Mouse (Mus musculus) heart, adult 9 months (tissue): ENCODE results near the gene Dpp3.
"Not testable (repeated sequence)": the region's sequence is repeated elsewhere in the genome, so short reads cannot be mapped to it uniquely, and the experiment has no call there.

ENCODE experiments used
- DNase-seq, 2 experiments: peaks; one replicate each; pipeline ENCODE4 v3.0.0; 2022; ENCODE audit warnings: low spot score in 2 of 2

Dpp3 gene

GRCm38 (mm10) chr19:4927904-4928531 is at the start of gene Dpp3:
Dpp3 (minus strand) TSS chr19:4928287.
- DNase-seq = peak; percentile 97 to 98

GRCm38 (mm10) chr19:4968236-4968635 is 40.1 kb upstream of the Dpp3 start:
- DNase-seq = no peak

DNA sequence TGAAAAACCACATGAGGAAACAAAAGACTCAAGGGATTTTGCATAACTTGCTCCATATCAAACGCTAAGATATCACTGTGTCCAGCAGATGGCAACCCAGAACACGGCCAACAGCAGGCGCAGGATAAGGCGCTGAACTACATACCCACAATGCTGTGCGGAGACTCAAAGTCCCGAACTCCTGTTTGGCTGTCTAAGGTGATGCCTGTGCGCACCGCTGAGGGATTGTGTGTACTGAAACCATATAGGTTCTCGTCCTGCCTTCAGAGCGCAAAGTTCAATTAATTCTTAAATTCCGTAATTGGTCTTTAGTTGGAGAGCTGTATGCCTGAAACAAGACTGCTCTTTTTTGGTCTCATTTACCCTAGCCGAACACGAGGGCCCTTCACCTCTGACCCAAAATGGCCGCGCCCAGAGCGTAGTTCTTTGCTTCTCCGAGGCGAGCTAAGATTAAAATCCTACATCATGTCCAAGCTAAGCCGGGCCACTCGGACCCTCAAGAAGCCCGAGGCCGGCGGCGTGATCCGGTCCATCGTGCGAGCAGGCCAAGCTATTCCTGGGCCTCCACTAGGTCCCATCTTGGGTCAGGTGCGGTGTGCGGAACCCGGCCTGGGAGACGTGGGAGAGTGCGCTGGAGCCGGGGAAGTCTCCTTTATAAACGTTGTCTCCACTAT is 34.0 kb upstream of the Dpp3 start, which contains the start of gene Mrpl11:
TSS of gene Mrpl11 (plus strand) at position 220 of the 674 bp plus-strand sequence.
- DNase-seq = peak; percentile 82 to 94

- not testable (repeated sequence) for DNase-seq
These were observed 20.6 kb upstream of the Dpp3 start for GRCm38 (mm10) chr19:4948641-4949040.

- no peak for DNase-seq
These were observed 17.5 kb upstream of the Dpp3 start for GRCm38 (mm10) chr19:4945540-4945939.

- peak in 1 of 2 experiments; percentile 24 for DNase-seq
These were observed 15.1 kb upstream of the Dpp3 start for GRCm38 (mm10) chr19:4943253-4943588.

DNA sequence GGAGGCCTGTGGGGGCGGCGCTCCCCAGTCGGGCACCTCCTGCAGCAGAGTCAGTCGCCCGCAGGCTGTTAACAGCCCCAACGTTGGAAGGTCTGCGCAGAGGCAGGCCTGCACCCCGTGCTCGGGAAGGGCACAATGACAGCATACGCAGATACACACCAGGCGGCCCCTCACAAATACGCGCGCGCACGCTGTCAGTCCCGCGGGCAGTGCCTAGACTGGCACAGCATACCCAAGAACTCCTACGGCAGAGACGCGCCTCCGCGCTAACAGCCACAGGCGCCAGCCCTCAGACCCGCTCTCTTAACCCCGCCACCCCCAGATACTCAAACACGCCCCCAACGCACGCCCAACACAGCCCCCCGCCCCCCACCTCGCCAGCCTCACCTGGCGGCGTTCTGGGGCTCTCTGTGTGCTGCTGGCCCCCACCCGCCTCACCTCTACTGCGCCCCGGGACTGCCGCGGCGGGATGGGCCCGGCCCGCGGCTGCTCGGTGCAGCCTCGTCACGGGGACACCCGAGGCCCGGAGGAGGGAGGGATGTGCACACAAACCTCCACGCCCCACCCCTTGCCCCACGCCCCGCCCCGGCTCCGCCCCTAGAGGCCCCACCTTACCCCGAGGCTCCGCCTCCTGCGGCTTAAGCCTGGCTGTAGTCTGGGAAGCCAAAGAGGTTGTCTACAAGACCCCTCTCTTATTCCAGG is 14.6 kb upstream of the Dpp3 start, which contains the start of gene Peli3:
TSS of gene Peli3 (minus strand) at position 577 of the 702 bp plus-strand sequence.
- peak; percentile 64 to 66 for DNase-seq

GRCm38 (mm10) chr19:4937444-4938310 is 9.6 kb upstream of the Dpp3 start:
- no peak for DNase-seq

DNA sequence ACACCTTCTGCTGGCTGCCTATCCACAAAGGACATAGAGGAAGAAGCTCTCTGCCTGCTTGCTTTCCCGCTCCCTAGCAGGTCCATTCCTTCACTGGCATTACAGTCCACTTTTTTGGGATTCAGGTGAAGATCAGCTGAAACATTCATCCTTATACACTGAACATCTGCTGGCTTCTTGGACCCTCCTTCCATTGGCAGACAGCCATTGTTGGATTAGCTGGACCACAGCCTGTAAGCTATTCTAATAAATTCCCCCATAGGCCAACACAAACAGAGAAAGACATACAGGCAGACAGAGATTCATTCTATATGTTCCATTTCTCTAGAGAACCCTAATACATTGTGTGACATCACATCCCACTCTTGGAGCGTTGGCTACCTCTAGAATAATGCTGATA is 8.8 kb upstream of the Dpp3 start:
- DNase-seq = no peak

DNA sequence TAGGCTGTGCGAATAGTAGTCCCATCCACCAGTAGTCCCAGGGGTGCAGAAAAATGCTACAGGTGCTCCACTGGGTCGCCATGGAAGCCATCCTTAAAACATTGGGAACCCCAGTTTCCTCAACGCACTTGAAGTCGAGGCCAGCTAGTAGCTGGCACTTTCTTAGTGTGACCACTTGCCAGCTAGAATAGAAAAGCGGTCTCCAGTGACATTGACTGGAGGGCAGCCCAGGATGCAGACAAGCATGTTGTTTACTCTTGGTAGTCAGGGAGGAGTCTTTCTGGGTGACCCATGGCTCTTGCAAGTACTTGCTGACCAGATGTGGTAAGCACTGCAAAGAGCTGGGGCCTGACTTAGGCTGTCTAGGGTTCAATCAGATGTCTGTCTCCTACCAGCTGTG is 694 bp upstream of the Dpp3 start:
- peak in 1 of 2 experiments; percentile 42 for DNase-seq

DNA sequence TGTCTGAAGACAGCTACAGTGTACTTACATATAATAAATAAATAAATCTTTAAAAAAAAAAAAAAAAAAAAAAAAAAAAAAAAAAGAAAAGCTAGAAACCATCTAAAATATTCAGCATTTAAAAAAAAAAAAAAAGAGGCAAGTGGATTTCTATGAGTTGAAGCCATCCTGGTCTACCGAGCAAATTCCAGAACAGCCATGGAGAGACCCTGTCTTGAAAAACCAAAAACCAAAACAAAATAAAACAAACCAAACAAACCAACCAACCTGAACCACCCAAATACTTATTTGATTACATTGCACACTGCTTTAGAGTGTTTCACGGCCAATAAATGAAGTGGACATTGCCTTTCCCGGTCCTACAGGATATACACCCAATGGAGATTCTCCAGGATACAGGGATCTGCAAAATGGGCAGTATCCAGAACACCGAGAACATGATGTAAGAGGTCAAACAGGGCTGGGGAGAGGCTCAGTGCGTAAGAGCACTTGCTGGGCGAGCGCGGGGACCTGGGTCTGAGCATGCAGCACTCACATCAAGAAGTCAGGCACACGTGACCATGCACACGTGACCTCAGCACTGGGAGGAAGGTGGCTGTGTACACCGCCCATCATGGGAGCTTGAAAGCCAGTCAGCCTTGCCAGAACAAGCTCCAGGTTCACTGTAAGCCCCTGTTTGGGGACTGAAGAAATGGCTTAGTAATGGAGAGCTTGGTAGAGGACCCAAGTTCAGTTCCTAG is 2.8 kb downstream of the Dpp3 start:
- no peak for DNase-seq

DNA sequence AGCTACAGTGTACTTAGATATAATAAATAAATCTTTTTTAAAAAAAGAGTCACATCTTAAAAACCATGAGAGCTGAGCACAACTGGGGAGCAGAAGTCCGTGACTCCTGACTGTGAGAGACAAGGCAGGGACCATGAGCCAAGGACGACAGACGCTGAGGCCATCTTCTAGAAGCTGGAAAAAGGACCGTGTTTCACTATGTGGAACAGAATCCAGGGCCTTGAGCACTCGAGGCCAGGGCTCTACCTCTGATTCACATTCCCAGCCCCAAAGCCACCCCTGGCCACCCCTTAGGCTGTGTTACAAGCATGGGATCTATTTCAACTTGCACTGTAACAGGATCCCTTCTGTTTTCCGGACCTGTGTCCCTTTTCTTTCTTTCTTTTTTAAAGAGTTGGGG is 8.4 kb downstream of the Dpp3 start:
- no peak for DNase-seq

- no peak for DNase-seq
These were observed 11.3 kb downstream of the Dpp3 start for GRCm38 (mm10) chr19:4916827-4917226.

- DNase-seq = no peak
These were observed 12.0 kb downstream of the Dpp3 start for GRCm38 (mm10) chr19:4915924-4916603.

- DNase-seq = no peak
These were observed 18.7 kb downstream of the Dpp3 start for GRCm38 (mm10) chr19:4909376-4909775.

DNA sequence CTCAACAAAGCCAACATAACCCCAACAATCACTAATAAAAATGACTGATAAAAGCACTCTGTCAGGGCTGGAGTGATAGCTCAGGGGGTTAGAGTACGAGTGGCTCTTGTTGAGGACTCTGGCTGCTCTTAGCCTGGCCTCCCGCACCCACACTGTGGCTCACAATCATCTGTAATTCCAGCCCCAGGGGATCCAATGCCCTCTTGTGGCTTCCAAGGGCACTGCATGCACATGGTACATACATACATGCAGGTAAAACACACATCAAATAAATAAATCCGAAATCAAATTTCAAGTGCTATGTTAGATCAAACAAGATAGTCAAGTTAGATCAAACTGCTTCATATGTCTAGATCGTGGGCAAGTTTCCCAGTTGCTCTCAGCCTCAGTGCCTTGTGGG is 20.0 kb downstream of the Dpp3 start:
- no peak for DNase-seq

DNA sequence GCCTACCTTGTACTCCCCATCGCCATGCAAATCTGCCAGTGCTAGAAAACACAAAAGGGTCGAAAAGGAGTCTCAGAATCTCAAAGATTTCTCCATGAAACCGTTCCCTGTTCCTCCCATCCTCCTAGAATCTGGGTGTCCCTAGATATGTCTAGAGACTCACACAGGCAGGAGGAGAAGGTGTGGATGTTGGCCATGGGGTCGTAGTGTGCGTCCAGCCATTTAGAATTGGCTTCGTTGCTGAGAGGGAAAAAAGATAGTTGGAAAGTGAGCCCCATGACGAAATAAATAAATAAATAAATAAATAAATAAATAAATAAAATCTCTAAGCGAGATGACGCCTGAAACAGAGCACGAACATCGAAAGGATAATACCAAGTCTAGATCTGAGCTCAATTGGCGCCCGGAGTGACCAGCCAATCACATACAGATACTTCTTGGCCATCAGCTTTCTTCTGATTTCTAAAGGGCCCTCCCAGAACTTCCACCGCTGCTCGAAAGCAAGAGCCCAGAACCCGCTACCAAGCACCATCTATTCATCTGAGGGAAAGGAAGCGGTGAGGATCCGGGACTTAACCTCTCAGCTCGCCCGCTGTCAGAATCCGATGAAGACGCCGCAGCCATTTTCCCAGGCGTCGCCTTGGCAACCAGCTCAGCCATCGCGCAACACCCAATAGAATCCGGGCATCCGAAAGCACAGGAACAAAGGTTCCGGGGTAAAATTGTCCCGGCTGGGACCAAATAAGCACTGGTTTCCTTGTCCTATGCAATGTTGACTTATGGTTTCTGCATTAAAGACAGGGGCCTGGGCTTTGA is 21.9 kb downstream of the Dpp3 start, which contains the start of gene Bbs1:
TSS of gene Bbs1 (minus strand) at position 650 of the 816 bp plus-strand sequence.
- DNase-seq = peak; percentile 65 to 67

GRCm38 (mm10) chr19:4899888-4900287 is 28.2 kb downstream of the Dpp3 start:
- no peak for DNase-seq

GRCm38 (mm10) chr19:4898972-4899371 is 29.1 kb downstream of the Dpp3 start:
- no peak for DNase-seq
